Mouse (Mus musculus): ENCODE data around the gene Sphkap.

The Sphkap gene

GRCm38 (mm10) chr1:83408021-83408464 lies at the start of gene Sphkap:
Sphkap (minus strand) TSS chr1:83408200.
- DNase-seq (ENCODE audit: low spot score in 2 of 2), result no peak

GRCm38 (mm10) chr1:83451291-83451690 lies 43.3 kb upstream of the Sphkap start:
- DNase-seq (ENCODE audit: low spot score in 2 of 2), result no peak

GRCm38 (mm10) chr1:83440422-83440821 lies 32.4 kb upstream of the Sphkap start:
- DNase-seq (ENCODE audit: low spot score in 2 of 2), result no peak

- no peak for DNase-seq (ENCODE audit: low spot score in 2 of 2)
These were observed 25.9 kb upstream of the Sphkap start for GRCm38 (mm10) chr1:83433932-83434331.

GRCm38 (mm10) chr1:83429866-83430265 lies 21.9 kb upstream of the Sphkap start:
- DNase-seq (ENCODE audit: low spot score in 2 of 2), result no peak

- no peak for DNase-seq (ENCODE audit: low spot score in 2 of 2)
These were observed 384 bp downstream of the Sphkap start for GRCm38 (mm10) chr1:83407616-83408015.

- no peak for DNase-seq (ENCODE audit: low spot score in 2 of 2)
These were observed 984 bp downstream of the Sphkap start for GRCm38 (mm10) chr1:83406882-83407549.

- DNase-seq (ENCODE audit: low spot score in 2 of 2), result no peak
These were observed 6.9 kb downstream of the Sphkap start for GRCm38 (mm10) chr1:83401079-83401478.

- no peak for DNase-seq (ENCODE audit: low spot score in 2 of 2)
These were observed 11.7 kb downstream of the Sphkap start for GRCm38 (mm10) chr1:83396284-83396683.

GRCm38 (mm10) chr1:83395559-83395958 lies 12.4 kb downstream of the Sphkap start:
- no peak for DNase-seq (ENCODE audit: low spot score in 2 of 2)

- DNase-seq (ENCODE audit: low spot score in 2 of 2), result no peak
These were observed 18.6 kb downstream of the Sphkap start for GRCm38 (mm10) chr1:83389419-83389818.

GRCm38 (mm10) chr1:83377404-83377803 lies 30.6 kb downstream of the Sphkap start:
- no peak for DNase-seq (ENCODE audit: low spot score in 2 of 2)

- DNase-seq (ENCODE audit: low spot score in 2 of 2), result no peak
These were observed 41.5 kb downstream of the Sphkap start for GRCm38 (mm10) chr1:83366456-83366855.

- no peak for DNase-seq (ENCODE audit: low spot score in 2 of 2)
These were observed 45.8 kb downstream of the Sphkap start for GRCm38 (mm10) chr1:83362168-83362567.

- no peak for DNase-seq (ENCODE audit: low spot score in 2 of 2)
These were observed 61.5 kb downstream of the Sphkap start for GRCm38 (mm10) chr1:83346453-83346852.

- no peak for DNase-seq (ENCODE audit: low spot score in 2 of 2)
These were observed 62.4 kb downstream of the Sphkap start for GRCm38 (mm10) chr1:83345572-83345971.

- no peak for DNase-seq (ENCODE audit: low spot score in 2 of 2)
These were observed 62.9 kb downstream of the Sphkap start for GRCm38 (mm10) chr1:83345069-83345468.

- no peak for DNase-seq (ENCODE audit: low spot score in 2 of 2)
These were observed 65.2 kb downstream of the Sphkap start for GRCm38 (mm10) chr1:83342726-83343250.

- DNase-seq (ENCODE audit: low spot score in 2 of 2), result no peak
These were observed 68.6 kb downstream of the Sphkap start for GRCm38 (mm10) chr1:83339358-83339757.

GRCm38 (mm10) chr1:83316917-83317316 lies 91.1 kb downstream of the Sphkap start:
- DNase-seq (ENCODE audit: low spot score in 2 of 2), result no peak

GRCm38 (mm10) chr1:83315146-83315545 lies 92.9 kb downstream of the Sphkap start:
- DNase-seq (ENCODE audit: low spot score in 2 of 2), result no peak

- no peak for DNase-seq (ENCODE audit: low spot score in 2 of 2)
These were observed 96.2 kb downstream of the Sphkap start for GRCm38 (mm10) chr1:83311607-83312295.

Data from spleen, postnatal 36 days (tissue).